Mouse (Mus musculus): ENCODE data around the gene Tmem121.

Tmem121 gene

GRCm38 (mm10) chr12:113149341-113149740 is 36.4 kb upstream of the Tmem121 start:
- no peak for DNase-seq (ENCODE audit: extremely low spot score)

DNA sequence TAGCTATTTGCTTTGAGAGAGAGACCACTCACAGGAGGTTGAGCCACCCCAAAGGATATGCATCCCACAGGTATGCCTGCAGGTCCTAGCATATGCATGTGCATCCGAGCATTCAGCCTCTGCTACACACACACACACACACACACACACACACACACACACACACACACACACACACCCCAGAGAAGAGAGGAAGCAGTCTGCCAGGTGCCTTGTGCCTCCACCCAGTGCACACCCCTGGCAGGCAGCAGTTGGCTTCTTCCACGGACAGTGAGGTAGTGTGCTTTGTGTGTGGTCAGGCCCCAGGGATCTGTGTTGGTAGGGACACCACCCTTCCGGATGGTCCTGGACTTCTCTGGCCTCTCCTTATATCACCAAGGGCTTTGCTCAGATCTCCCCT is 35.8 kb upstream of the Tmem121 start:
- DNase-seq (ENCODE audit: extremely low spot score), result no peak

DNA sequence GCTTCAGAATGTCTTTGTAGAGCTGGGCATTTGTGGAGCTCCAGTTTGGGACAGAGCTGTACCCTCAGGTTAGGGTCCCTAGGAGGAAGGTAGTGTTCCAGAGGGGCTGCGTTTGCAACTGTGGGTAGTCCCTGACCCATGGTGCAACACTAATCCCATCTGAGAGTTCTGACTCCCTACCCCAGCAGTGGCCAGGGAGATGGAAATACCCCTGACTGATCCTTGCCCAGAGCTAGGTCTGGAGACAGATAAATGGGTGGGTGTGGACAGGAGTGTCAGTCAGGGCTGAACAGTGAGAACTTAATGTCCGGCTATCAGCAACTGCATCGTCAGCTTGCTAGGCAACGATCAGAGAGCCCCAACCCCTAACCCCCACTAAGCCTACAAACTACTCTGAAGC is 35.1 kb upstream of the Tmem121 start:
- no peak for DNase-seq (ENCODE audit: extremely low spot score)

- no peak for DNase-seq (ENCODE audit: extremely low spot score)
Measured at GRCm38 (mm10) chr12:113151046-113151445, 34.7 kb upstream of the Tmem121 start.

GRCm38 (mm10) chr12:113151661-113152271 is 34.0 kb upstream of the Tmem121 start:
- DNase-seq (ENCODE audit: extremely low spot score), result peak; percentile 70

GRCm38 (mm10) chr12:113152272-113152661 is 33.5 kb upstream of the Tmem121 start:
- DNase-seq (ENCODE audit: extremely low spot score), result no peak

DNA sequence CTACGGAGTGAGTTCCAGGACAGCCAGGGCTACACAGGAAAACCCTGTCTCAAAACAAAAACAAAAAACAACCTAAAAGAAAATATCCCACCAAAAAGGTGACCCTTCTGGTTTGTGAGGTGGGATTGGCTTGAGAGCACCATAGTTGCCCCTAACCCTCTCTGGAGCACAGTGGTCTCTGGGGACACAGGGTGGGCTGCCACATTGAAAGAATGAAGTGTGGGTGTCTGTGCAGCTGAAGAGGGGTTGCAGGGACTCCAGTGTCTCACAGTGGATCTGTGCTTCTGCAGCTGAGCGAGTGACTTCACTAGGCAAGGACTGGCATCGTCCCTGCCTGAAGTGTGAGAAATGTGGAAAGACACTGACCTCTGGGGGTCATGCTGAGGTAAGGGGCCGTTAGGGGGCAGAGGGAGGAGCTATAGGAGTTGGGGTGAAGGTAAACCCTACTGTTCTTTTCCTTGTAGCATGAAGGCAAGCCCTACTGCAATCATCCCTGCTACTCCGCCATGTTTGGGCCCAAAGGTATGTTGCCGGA is 32.7 kb upstream of the Tmem121 start:
- no peak for DNase-seq (ENCODE audit: extremely low spot score)

DNA sequence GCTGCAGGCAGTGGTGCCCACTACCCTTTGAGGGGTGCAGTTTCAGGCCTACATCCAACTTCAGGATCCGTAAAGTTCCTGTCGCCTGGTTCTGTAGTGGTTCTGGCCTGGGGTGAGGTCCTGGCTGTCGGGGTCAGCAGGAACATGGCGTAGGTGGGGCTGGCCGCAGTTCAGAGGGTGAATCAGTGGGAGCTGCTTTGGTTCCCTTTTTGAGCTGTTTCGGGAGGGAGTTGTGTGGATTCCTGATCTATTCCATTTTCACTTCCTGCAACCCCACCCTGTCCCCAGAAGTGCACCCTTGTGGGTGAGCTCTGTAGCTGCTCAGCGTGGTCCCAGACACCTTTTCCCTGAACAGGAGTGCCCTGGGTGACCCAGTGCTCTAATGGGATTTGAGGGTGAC is 31.8 kb upstream of the Tmem121 start:
- DNase-seq (ENCODE audit: extremely low spot score), result no peak

DNA sequence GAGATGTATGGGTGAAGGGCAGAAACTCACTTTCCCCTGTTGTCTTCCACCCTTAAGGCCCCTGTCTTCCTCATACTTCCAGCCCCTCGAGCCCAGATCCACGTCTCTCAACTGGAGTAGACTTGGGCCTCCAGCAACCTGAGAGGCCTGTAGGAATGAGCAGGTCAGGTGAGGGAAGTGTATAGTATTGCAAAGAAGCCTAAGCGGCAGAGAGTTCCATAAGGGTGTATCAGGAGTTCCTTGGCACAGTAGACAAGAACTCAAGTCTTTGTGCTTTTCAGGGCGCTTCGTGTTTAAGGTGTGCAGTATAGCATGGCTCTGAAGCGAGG is 31.0 kb upstream of the Tmem121 start:
- DNase-seq (ENCODE audit: extremely low spot score), result no peak

DNA sequence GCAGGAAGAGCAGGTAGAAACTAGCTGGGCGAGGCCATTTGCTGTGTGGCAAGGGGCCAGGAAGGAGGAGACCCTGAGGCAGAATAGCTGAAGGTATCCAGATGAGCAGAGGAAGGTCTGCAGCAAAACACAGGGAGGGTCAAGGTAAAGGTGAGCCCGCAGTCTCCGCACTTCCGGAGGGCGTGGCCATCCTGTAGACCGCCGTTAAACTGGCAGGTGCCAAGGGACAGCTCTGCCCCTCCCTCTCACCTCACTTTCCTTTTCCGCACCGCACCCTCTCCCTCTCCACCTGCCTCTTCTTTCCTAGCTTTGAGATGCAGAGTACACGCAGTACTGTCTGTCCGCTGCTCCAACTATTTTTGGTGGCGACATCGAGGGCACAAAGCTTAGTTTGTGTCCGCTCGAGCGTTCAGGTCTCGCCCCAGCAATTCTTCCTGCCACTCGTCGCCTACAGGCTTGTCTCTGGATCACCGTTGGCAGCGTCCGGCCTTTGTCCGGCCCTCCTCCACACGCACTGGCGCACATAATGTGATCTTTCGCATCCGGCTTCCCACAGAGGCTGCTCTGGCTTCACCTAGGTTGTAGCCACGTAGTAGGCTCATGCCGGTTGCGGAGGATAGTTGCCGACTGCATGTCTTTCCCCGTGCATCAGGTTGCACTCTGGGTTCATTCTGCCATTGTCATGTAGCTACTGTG is 30.5 kb upstream of the Tmem121 start:
- no peak for DNase-seq (ENCODE audit: extremely low spot score)

- peak; percentile 98 for DNase-seq (ENCODE audit: extremely low spot score)
Measured at GRCm38 (mm10) chr12:113155887-113156539, 29.7 kb upstream of the Tmem121 start, which contains the start of gene Tedc1. Tedc1 (plus strand) TSS chr12:113156421.

GRCm38 (mm10) chr12:113156540-113156929 is 29.2 kb upstream of the Tmem121 start:
- DNase-seq (ENCODE audit: extremely low spot score), result no peak

GRCm38 (mm10) chr12:113157002-113157401 is 28.7 kb upstream of the Tmem121 start:
- no peak for DNase-seq (ENCODE audit: extremely low spot score)

GRCm38 (mm10) chr12:113157521-113157920 is 28.2 kb upstream of the Tmem121 start:
- DNase-seq (ENCODE audit: extremely low spot score), result no peak

- DNase-seq (ENCODE audit: extremely low spot score), result no peak
Measured at GRCm38 (mm10) chr12:113157971-113158370, 27.8 kb upstream of the Tmem121 start.

DNA sequence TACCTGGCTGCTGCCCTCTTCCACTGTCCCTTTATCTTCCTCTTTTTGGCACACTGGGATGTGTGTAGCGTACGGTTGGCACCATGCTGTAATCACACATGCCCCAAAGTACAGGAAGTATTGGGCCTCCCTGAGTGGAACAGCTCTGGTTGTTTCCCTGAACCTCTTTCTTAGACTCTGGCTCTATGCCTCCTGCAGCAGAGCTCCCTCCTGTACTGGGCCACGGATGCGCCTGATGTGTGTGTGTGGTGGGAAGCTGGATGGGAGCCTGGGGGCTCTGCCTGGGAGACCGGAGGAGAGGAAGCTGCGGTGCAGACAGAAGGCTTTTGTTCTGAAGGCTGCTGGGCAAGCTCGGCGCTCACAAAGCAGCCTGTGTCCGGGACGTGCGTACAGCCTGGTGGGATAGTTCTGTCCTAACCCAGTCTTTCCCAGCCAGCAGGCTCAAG is 22.1 kb upstream of the Tmem121 start:
- no peak for DNase-seq (ENCODE audit: extremely low spot score)

DNA sequence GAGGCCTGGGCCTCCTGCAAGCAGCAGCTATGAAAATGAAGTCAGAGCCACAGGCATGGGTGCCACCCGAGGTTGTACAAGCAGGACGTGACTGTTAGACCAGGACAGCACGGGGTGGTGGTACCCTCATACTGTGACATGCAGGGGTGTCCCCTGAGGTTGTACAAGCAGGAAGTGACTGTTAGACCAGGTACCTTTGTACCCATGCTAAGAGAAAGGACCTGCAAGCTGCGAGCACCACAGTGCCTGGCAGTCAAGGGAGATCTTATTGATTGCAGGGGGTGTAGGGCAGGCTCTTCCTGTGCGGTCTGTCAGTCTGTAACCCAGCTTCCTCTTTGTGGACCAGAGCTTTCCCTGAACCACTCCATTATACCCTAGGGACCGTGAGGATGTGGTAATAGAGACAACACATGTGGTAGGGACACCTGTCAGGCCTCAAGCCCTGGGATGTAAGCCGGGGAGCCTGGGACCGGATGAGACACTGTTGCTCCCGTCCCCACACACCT is 17.6 kb upstream of the Tmem121 start:
- DNase-seq (ENCODE audit: extremely low spot score), result no peak

GRCm38 (mm10) chr12:113176960-113177725 is 8.6 kb upstream of the Tmem121 start:
- no peak for DNase-seq (ENCODE audit: extremely low spot score)

DNA sequence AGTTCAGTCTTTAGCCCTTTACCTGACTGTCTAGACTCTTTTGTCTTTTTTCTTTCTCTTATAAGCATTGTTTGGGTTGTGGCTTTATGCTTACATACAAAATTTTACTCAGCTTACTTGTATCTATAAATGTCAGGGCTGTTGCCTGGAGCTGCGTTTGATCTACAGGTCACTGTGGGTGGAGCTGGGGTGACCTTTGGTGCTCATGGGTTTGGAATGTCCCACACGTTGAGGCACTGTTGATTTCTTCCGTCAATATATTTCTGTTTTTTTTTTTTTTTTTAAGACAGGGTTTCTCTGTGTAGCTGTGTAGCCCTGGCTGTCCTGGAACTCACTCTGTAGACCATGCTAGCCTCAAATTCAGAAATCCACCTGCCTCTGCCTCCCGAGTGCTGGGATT is 4.7 kb upstream of the Tmem121 start:
- no peak for DNase-seq (ENCODE audit: extremely low spot score)

DNA sequence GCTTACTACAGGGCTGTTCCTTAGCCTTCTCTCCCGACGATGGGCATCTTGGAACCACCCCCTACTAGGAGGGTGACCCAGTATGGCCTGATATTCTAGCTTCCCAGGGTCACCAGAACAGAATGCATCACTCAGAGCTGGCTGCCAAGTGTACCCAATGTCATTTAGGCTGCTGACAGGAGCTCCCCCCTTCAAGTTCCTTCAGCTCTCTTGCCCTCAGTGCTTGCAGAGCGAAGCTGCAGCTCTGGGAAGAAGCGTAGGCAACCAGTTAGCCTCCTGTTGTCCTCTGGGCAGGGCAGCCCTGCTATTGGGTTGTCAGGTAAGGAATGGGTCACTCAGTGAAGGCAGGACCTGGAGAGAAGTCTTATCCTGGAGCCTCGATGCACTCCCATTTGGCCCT is 785 bp upstream of the Tmem121 start:
- no peak for DNase-seq (ENCODE audit: extremely low spot score)

- no peak for DNase-seq (ENCODE audit: extremely low spot score)
Measured at GRCm38 (mm10) chr12:113186326-113187010, 738 bp downstream of the Tmem121 start.
